Mouse (Mus musculus): ENCODE measurements around the gene Denr. TPM values are rescaled to one million over a fixed set of nuclear protein-coding genes. Genes with fewer than 3 reads are reported as not detected.
A peak's percentile ranks its signal among the peaks of the same experiment; 100 is the strongest.

Denr gene
- polyA plus RNA-seq, 2 experiments = 64.5 to 121 TPM

- 55% methylated on average over 13 of the region's 13 CpGs for WGBS
- H3K4me1 ChIP-seq (ENCODE audit: control insufficient read depth, insufficient read depth, low read length) = no peaks in the 10 kb centered on the region
- H3K27ac ChIP-seq (replicated peaks; ENCODE audit: low read depth, low read length) = no peak overlapping the region
- peaks cover 27% of the 10 kb centered on the region for H3K36me3 ChIP-seq (ENCODE audit: control insufficient read depth, insufficient read depth, low read length)
- no peaks in the 10 kb centered on the region for H3K9me3 ChIP-seq (ENCODE audit: control insufficient read depth, low read length)
- H3K27me3 ChIP-seq (ENCODE audit: control insufficient read depth, insufficient read depth, low read length) = no peaks in the 10 kb centered on the region
- ATAC-seq (ENCODE audit: low FRiP score, low read depth) (no peak), DNase-seq (ENCODE audit: low spot score) (no peak)
- H3K9ac ChIP-seq (ENCODE audit: low read depth, low read length, severe bottlenecking) = peak overlapping the region; percentile 83
- peak overlapping the region; percentile 61 for H3K4me2 ChIP-seq (replicated peaks; ENCODE audit: low read depth, low read length, severe bottlenecking)
- TF ChIP-seq POLR2A (IDR thresholded peaks at IDR 0.05; ENCODE audit: borderline replicate concordance, extremely low read depth, insufficient read depth, insufficient read length) = no peak
- H3K4me3 ChIP-seq (replicated peaks; ENCODE audit: low read length) = peak overlapping the region; percentile 62
Observed at GRCm38 (mm10) chr5:123931131-123931530, 24.2 kb downstream of the Denr start.

GRCm38 (mm10) chr5:123932927-123933326, 26.0 kb downstream of the Denr start:
- Histone ChIP-seq H3K4me1 (ENCODE audit: control insufficient read depth, insufficient read depth, low read length) (no peaks in the 10 kb centered on the region), H3K27me3 (ENCODE audit: control insufficient read depth, insufficient read depth, low read length) (no peaks in the 10 kb centered on the region), H3K4me3 (replicated peaks; ENCODE audit: low read length) (no peak overlapping the region), H3K36me3 (ENCODE audit: control insufficient read depth, insufficient read depth, low read length) (peaks cover 9% of the 10 kb centered on the region), H3K9me3 (ENCODE audit: control insufficient read depth, low read length) (no peaks in the 10 kb centered on the region), H3K4me2 (replicated peaks; ENCODE audit: low read depth, low read length, severe bottlenecking) (no peak overlapping the region), H3K27ac (replicated peaks; ENCODE audit: low read depth, low read length) (no peak overlapping the region), H3K9ac (ENCODE audit: low read depth, low read length, severe bottlenecking) (no peak overlapping the region)
- no peak for ATAC-seq (ENCODE audit: low FRiP score, low read depth)
- DNase-seq (ENCODE audit: low spot score) = no peak
- TF ChIP-seq POLR2A (IDR thresholded peaks at IDR 0.05; ENCODE audit: borderline replicate concordance, extremely low read depth, insufficient read depth, insufficient read length) = no peak

- no peak for ATAC-seq (ENCODE audit: low FRiP score, low read depth)
- Histone ChIP-seq H3K4me2 (replicated peaks; ENCODE audit: low read depth, low read length, severe bottlenecking) (no peak overlapping the region), H3K9me3 (ENCODE audit: control insufficient read depth, low read length) (no peaks in the 10 kb centered on the region)
Observed at GRCm38 (mm10) chr5:123933556-123933955, 26.6 kb downstream of the Denr start.

GRCm38 (mm10) chr5:123933957-123934591, 27.1 kb downstream of the Denr start:
- Histone ChIP-seq H3K4me3 (replicated peaks; ENCODE audit: low read length) (no peak overlapping the region), H3K36me3 (ENCODE audit: control insufficient read depth, insufficient read depth, low read length) (0 out of 2 replicates have a peak, but pooled peaks cover under 1% of the 10 kb centered on the region), H3K9me3 (ENCODE audit: control insufficient read depth, low read length) (no peaks in the 10 kb centered on the region), H3K4me1 (ENCODE audit: control insufficient read depth, insufficient read depth, low read length) (no peaks in the 10 kb centered on the region), H3K27me3 (ENCODE audit: control insufficient read depth, insufficient read depth, low read length) (no peaks in the 10 kb centered on the region), H3K9ac (ENCODE audit: low read depth, low read length, severe bottlenecking) (0 out of 2 replicates have a peak overlapping the region, but pooled peaks have one; percentile 0), H3K27ac (replicated peaks; ENCODE audit: low read depth, low read length) (no peak overlapping the region), H3K4me2 (replicated peaks; ENCODE audit: low read depth, low read length, severe bottlenecking) (no peak overlapping the region)
- DNase-seq (ENCODE audit: low spot score) (no peak), ATAC-seq (ENCODE audit: low FRiP score, low read depth) (no peak)
- WGBS = 39% methylated on average over 18 of the region's 18 CpGs
- TF ChIP-seq POLR2A (IDR thresholded peaks at IDR 0.05; ENCODE audit: borderline replicate concordance, extremely low read depth, insufficient read depth, insufficient read length) = no peak

More at GRCm38 (mm10) chr5:123933556-123933955, 26.6 kb downstream of the Denr start:
- WGBS = 84% methylated on average over 12 of the region's 12 CpGs
- Histone ChIP-seq H3K27ac (replicated peaks; ENCODE audit: low read depth, low read length) (no peak overlapping the region), H3K36me3 (ENCODE audit: control insufficient read depth, insufficient read depth, low read length) (0 out of 2 replicates have a peak, but pooled peaks cover 4% of the 10 kb centered on the region), H3K4me1 (ENCODE audit: control insufficient read depth, insufficient read depth, low read length) (no peaks in the 10 kb centered on the region), H3K27me3 (ENCODE audit: control insufficient read depth, insufficient read depth, low read length) (no peaks in the 10 kb centered on the region), H3K4me3 (replicated peaks; ENCODE audit: low read length) (no peak overlapping the region), H3K9ac (ENCODE audit: low read depth, low read length, severe bottlenecking) (no peak overlapping the region)
- no peak for TF ChIP-seq POLR2A (IDR thresholded peaks at IDR 0.05; ENCODE audit: borderline replicate concordance, extremely low read depth, insufficient read depth, insufficient read length)
- no peak for DNase-seq (ENCODE audit: low spot score)

GRCm38 (mm10) chr5:123935931-123936330, 29.0 kb downstream of the Denr start:
- H3K9me3 ChIP-seq (ENCODE audit: control insufficient read depth, low read length) = no peaks in the 10 kb centered on the region
- no peaks in the 10 kb centered on the region for H3K36me3 ChIP-seq (ENCODE audit: control insufficient read depth, insufficient read depth, low read length)
- H3K4me2 ChIP-seq (replicated peaks; ENCODE audit: low read depth, low read length, severe bottlenecking) = no peak overlapping the region
- no peak overlapping the region for H3K4me3 ChIP-seq (replicated peaks; ENCODE audit: low read length)
- DNase-seq (ENCODE audit: low spot score) = no peak
- ATAC-seq (ENCODE audit: low FRiP score, low read depth) = no peak
- H3K27me3 ChIP-seq (ENCODE audit: control insufficient read depth, insufficient read depth, low read length) = no peaks in the 10 kb centered on the region
- no peak for TF ChIP-seq POLR2A (IDR thresholded peaks at IDR 0.05; ENCODE audit: borderline replicate concordance, extremely low read depth, insufficient read depth, insufficient read length)
- H3K9ac ChIP-seq (ENCODE audit: low read depth, low read length, severe bottlenecking) = no peak overlapping the region
- 84% methylated on average over 5 of the region's 5 CpGs for WGBS
- no peaks in the 10 kb centered on the region for H3K4me1 ChIP-seq (ENCODE audit: control insufficient read depth, insufficient read depth, low read length)
- H3K27ac ChIP-seq (replicated peaks; ENCODE audit: low read depth, low read length) = no peak overlapping the region

Data from limb, embryonic 14.5 days (tissue).